Mouse (Mus musculus) CD4-positive, CD25-positive, alpha-beta regulatory T cell, adult 4 months (primary cell): ENCODE data around the gene Raf1. TPM values are rescaled to one million over a fixed set of nuclear protein-coding genes. Genes with fewer than 3 reads are reported as not detected.
"Not testable (repeated sequence)": the region's sequence is repeated elsewhere in the genome, so short reads cannot be mapped to it uniquely, and the experiment has no call there.

Source experiments
- ATAC-seq: one replicate; pipeline ENCODE4 v1.8.0; 2017
- polyA plus RNA-seq, 2 experiments: library from polyadenylated mRNA; unstranded; fragments of 100-300 nt; shearing (Covaris generic); gene quantifications; one replicate each; pipeline ENCODE4 v1.2.1; 2017

The Raf1 gene
- polyA plus RNA-seq, 2 experiments from 2014 or later = 46.4 to 51.6 TPM

- ATAC-seq = no peak
These were observed 4.6 kb upstream of the Raf1 start for GRCm38 (mm10) chr6:115681066-115681465.

- ATAC-seq = no peak
These were observed 1.6 kb upstream of the Raf1 start for GRCm38 (mm10) chr6:115678012-115678411.

- peak; percentile 22 for ATAC-seq
These were observed 1.0 kb upstream of the Raf1 start for GRCm38 (mm10) chr6:115677441-115677840.

GRCm38 (mm10) chr6:115675508-115676336 lies 713 bp downstream of the Raf1 start:
- ATAC-seq = peak; percentile 10

- no peak for ATAC-seq
These were observed 1.3 kb downstream of the Raf1 start for GRCm38 (mm10) chr6:115675166-115675507.

- no peak for ATAC-seq
These were observed 2.1 kb downstream of the Raf1 start for GRCm38 (mm10) chr6:115674316-115674715.

- ATAC-seq = no peak
These were observed 3.7 kb downstream of the Raf1 start for GRCm38 (mm10) chr6:115672700-115673099.

GRCm38 (mm10) chr6:115666641-115667040 lies 9.8 kb downstream of the Raf1 start:
- ATAC-seq = no peak

GRCm38 (mm10) chr6:115664268-115664667 lies 12.2 kb downstream of the Raf1 start:
- ATAC-seq = no peak

GRCm38 (mm10) chr6:115658802-115659201 lies 17.6 kb downstream of the Raf1 start:
- ATAC-seq = no peak

GRCm38 (mm10) chr6:115653939-115654338 lies 22.5 kb downstream of the Raf1 start:
- ATAC-seq = no peak

- ATAC-seq = no peak
These were observed 24.7 kb downstream of the Raf1 start for GRCm38 (mm10) chr6:115651719-115652118.

GRCm38 (mm10) chr6:115650476-115651427 lies 25.7 kb downstream of the Raf1 start:
- ATAC-seq = no peak

- ATAC-seq = peak; percentile 64
These were observed 26.6 kb downstream of the Raf1 start for GRCm38 (mm10) chr6:115649792-115650365.

- ATAC-seq = no peak
These were observed 33.1 kb downstream of the Raf1 start for GRCm38 (mm10) chr6:115643315-115643714.

GRCm38 (mm10) chr6:115638188-115638587 lies 38.2 kb downstream of the Raf1 start:
- ATAC-seq = not testable (repeated sequence)

- ATAC-seq = no peak
These were observed 42.4 kb downstream of the Raf1 start for GRCm38 (mm10) chr6:115634015-115634414.

GRCm38 (mm10) chr6:115631056-115631795 lies 45.2 kb downstream of the Raf1 start:
- no peak for ATAC-seq

GRCm38 (mm10) chr6:115626121-115626520 lies 50.3 kb downstream of the Raf1 start:
- no peak for ATAC-seq

- no peak for ATAC-seq
These were observed 55.5 kb downstream of the Raf1 start for GRCm38 (mm10) chr6:115620942-115621341.

- ATAC-seq = peak; percentile 62
These were observed 56.6 kb downstream of the Raf1 start for GRCm38 (mm10) chr6:115619818-115620217.

- ATAC-seq = no peak
These were observed 60.5 kb downstream of the Raf1 start for GRCm38 (mm10) chr6:115615983-115616382.
